7 mouse cellular contexts compared by ENCODE assay signal in the genomic region with DNA sequence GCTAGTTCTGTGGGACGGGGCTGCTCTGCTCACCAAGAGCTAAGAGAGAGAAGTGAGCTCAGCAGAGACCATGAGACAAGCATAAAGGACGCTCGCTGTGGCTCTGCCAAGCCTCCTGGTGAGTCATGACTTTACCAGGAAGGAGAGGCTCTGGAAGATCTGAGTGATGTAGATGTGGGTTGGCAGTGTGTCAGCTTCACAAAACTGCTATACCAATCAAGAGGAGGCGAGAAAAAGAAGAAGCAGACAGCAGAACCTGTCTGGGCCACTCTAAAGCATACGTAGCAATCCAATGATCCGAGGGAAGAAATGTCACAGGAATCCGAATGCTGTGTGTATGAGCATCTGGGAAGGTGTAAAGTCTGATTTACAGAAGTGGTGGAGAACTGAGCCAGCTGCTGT. TPM values are rescaled to one million over a fixed set of nuclear protein-coding genes. Genes with fewer than 3 reads are reported as not detected.
A peak's percentile ranks its signal among the peaks of the same experiment; 100 is the strongest.
DNase-seq lines count a peak whose midpoint lies in the region; TF ChIP-seq lines count a peak whose summit lies in the region.

No protein-coding gene starts in this region.

- intact Hi-C loops in left cerebral cortex, adult 2 months (cut with DNase I), result no loop called here

- no peak overlapping the region for H3K4me3 ChIP-seq in left cerebral cortex, adult 2 months

- no peak overlapping the region for H3K27ac ChIP-seq in left cerebral cortex, adult 2 months

- no peak for TF ChIP-seq CTCF in left cerebral cortex, adult 2 months (IDR thresholded peaks at IDR 0.05)

- DNase-seq in urinary bladder, postnatal 25 days (ENCODE audit: low spot score), result peak; percentile 30
- DNase-seq in urinary bladder, postnatal 10 days (ENCODE audit: low spot score), result no peak
- peak; percentile 22 to 31 for DNase-seq in frontal cortex, postnatal 14 days (ENCODE audit: low spot score in 2 of 2)
- peak; percentile 41 to 63 for DNase-seq in left cerebral cortex, adult 2 months (ENCODE audit: extremely low spot score in 1 of 2, low spot score in 2 of 2)
- DNase-seq in skeletal muscle tissue, adult 2 months (ENCODE audit: low read depth, low spot score), result peak; percentile 42
- no peak for DNase-seq in cerebellum, postnatal 36 days
- DNase-seq in spleen, postnatal 10 days (ENCODE audit: low spot score in 2 of 2), result no peak

RNA-seq across cellular contexts. Expression of gene Fam50b, which starts 19.2 kb away (rescaled TPM):
- not detected for total RNA-seq in left cerebral cortex, adult 2 months (2021)

Comparison
In these comparisons a context has a peak if more than half of its experiments do, and no peak if none do; other contexts are left out.
1. DNase-seq: peak in urinary bladder, postnatal 25 days (single experiment), frontal cortex, postnatal 14 days (2 of 2), left cerebral cortex, adult 2 months (2 of 2) and skeletal muscle tissue, adult 2 months (single experiment); none in urinary bladder, postnatal 10 days (single experiment), cerebellum, postnatal 36 days (0 of 2) and spleen, postnatal 10 days (0 of 2).